Mouse (Mus musculus) Patski (cell line): Measurements from ENCODE around the gene Arfgef2. TPM values are rescaled to one million over a fixed set of nuclear protein-coding genes. Genes with fewer than 3 reads are reported as not detected.
"Not testable (repeated sequence)": the region's sequence is repeated elsewhere in the genome, so short reads cannot be mapped to it uniquely, and the experiment has no call there.

ENCODE experiments used
- ATAC-seq: fragments of 100-300 bp; one replicate; pipeline ENCODE4 v1.8.0; 2021
- CTCF ChIA-PET: fragments of 350-600 bp; sonication (Branson Sonifier 250); formaldehyde crosslinking; loops from one replicate; lab custom pipeline; 2022; ENCODE audit warnings: inconsistent platforms; lab: Charles Lee
- POLR2A ChIA-PET: fragments of 350-600 bp; sonication (Branson Sonifier 250); formaldehyde crosslinking; loops from one replicate; lab custom pipeline; 2022; ENCODE audit warnings: antibody characterized with exemption, inconsistent platforms; lab: Charles Lee
- DNase-seq: peaks from one replicate; pipeline ENCODE4 v3.0.0-alpha.2; 2011; ENCODE audit warnings: low read depth, low spot score
- H3K27me3 ChIP-seq: fragments of 371-371 bp; one replicate; pipeline ENCODE4 v1.5.1; 2021
- CTCF ChIP-seq: fragments of 100-300 bp; IDR thresholded peaks from one replicate; pipeline ENCODE4 v1.5.1; 2021
- in situ Hi-C: fragments of 300-500 bp; cut with MboI; formaldehyde crosslinking; loops from 3 replicates; pipeline ENCODE4 v1.11.1; 2018; ENCODE audit warnings: low pct_unique_long_range_greater_than_20kb, mixed read lengths
- polyA plus RNA-seq: library from polyadenylated mRNA; unstranded; gene quantifications from one replicate; pipeline ENCODE4 v1.2.3, GENCODE M21; 2021

Gene Arfgef2
- polyA plus RNA-seq, 1 experiment from 2014 or later, result 34.1 TPM

- in situ Hi-C loops, result no loop called here
- ATAC-seq, result no peak
Measured at GRCm38 (mm10) chr2:166780980-166781578, 24.3 kb upstream of the Arfgef2 start.

GRCm38 (mm10) chr2:166784376-166784775, 21.0 kb upstream of the Arfgef2 start:
- DNase-seq (no peak), ATAC-seq (no peak)
- no peaks in the 10 kb centered on the region for H3K27me3 ChIP-seq
- ChIA-PET CTCF (interaction anchor here (0.9 kb wide), 1 partner anchor 191 kb away, joined by 3 read pairs; no protein-coding TSS in a partner anchor), POLR2A (no interaction called here)
- in situ Hi-C loops, result no loop called here
- peak; percentile 42 for TF ChIP-seq CTCF

More at GRCm38 (mm10) chr2:166780980-166781578, 24.3 kb upstream of the Arfgef2 start:
- TF ChIP-seq CTCF, result peak; percentile 92
- DNase-seq, result no peak
- POLR2A ChIA-PET, result interaction anchor here (0.6 kb wide), 1 partner anchor 74 kb away, joined by 6 read pairs; no protein-coding TSS in a partner anchor
- CTCF ChIA-PET, result interaction anchor here (0.7 to 2.0 kb wide), 10 partner anchors 8 to 207 kb away, joined by 3 to 14 read pairs (median 4); partner anchors contain the start of gene Trp53rkb
- no peaks in the 10 kb centered on the region for H3K27me3 ChIP-seq

- peaks cover 10% of the 10 kb centered on the region for H3K27me3 ChIP-seq
- no peak for TF ChIP-seq CTCF
- in situ Hi-C loops, result no loop called here
- POLR2A ChIA-PET, result interaction anchor here (0.6 kb wide), 1 partner anchor 148 kb away, joined by 4 read pairs; no protein-coding TSS in a partner anchor
- peak; percentile 96 for ATAC-seq
- peak; percentile 43 for DNase-seq
- CTCF ChIA-PET, result interaction anchor here (0.7 kb wide), 1 partner anchor 10 kb away, joined by 3 read pairs; no protein-coding TSS in a partner anchor
Measured at GRCm38 (mm10) chr2:166786353-166787004, 18.9 kb upstream of the Arfgef2 start.

GRCm38 (mm10) chr2:166791738-166792137, 13.7 kb upstream of the Arfgef2 start:
- no peak for DNase-seq
- ATAC-seq, result no peak
- H3K27me3 ChIP-seq, result peaks cover 10% of the 10 kb centered on the region
- in situ Hi-C loops, result no loop called here
- CTCF ChIA-PET, result interaction anchor here (1.0 to 1.4 kb wide), 3 partner anchors 10 to 188 kb away, joined by 3 read pairs; no protein-coding TSS in a partner anchor
- TF ChIP-seq CTCF, result no peak
- POLR2A ChIA-PET, result no interaction called here

- POLR2A ChIA-PET, result no interaction called here
Measured at GRCm38 (mm10) chr2:166792355-166792754, 13.0 kb upstream of the Arfgef2 start, which contains the start of gene Trp53rkb. TSS of gene Trp53rkb (plus strand) at chr2:166792531.

GRCm38 (mm10) chr2:166793542-166794214, 11.7 kb upstream of the Arfgef2 start:
- in situ Hi-C loops, H3K27me3 ChIP-seq, POLR2A ChIA-PET, CTCF ChIA-PET, DNase-seq: not testable (repeated sequence)
- peak; percentile 58 for ATAC-seq

More at GRCm38 (mm10) chr2:166792355-166792754, 13.0 kb upstream of the Arfgef2 start, which contains the start of gene Trp53rkb:
- CTCF ChIA-PET, result interaction anchor here (1.3 to 1.4 kb wide), 2 partner anchors 11 to 189 kb away, joined by 3 read pairs; no protein-coding TSS in a partner anchor
- TF ChIP-seq CTCF, result no peak
- no peak for ATAC-seq
- peaks cover 10% of the 10 kb centered on the region for H3K27me3 ChIP-seq
- in situ Hi-C loops, result no loop called here
- no peak for DNase-seq

- H3K27me3 ChIP-seq, result no peaks in the 10 kb centered on the region
- TF ChIP-seq CTCF, result no peak
- no peak for ATAC-seq
- in situ Hi-C loops, result no loop called here
- no peak for DNase-seq
- ChIA-PET CTCF (no interaction called here), POLR2A (no interaction called here)
Measured at GRCm38 (mm10) chr2:166799615-166800472, 5.5 kb upstream of the Arfgef2 start.

- POLR2A ChIA-PET, result no interaction called here
- TF ChIP-seq CTCF, result no peak
- in situ Hi-C loops, result no loop called here
Measured at GRCm38 (mm10) chr2:166800473-166800857, 4.9 kb upstream of the Arfgef2 start.

GRCm38 (mm10) chr2:166801436-166801835, 4.0 kb upstream of the Arfgef2 start:
- no peak for DNase-seq
- ChIA-PET CTCF (no interaction called here), POLR2A (no interaction called here)
- ATAC-seq, result no peak
- no peaks in the 10 kb centered on the region for H3K27me3 ChIP-seq
- no peak for TF ChIP-seq CTCF
- in situ Hi-C loops, result no loop called here

More at GRCm38 (mm10) chr2:166800473-166800857, 4.9 kb upstream of the Arfgef2 start:
- CTCF ChIA-PET, result no interaction called here
- no peaks in the 10 kb centered on the region for H3K27me3 ChIP-seq
- ATAC-seq, result no peak
- DNase-seq, result no peak
